Mouse (Mus musculus) embryonic facial prominence, embryonic 11.5 days (tissue): ENCODE measurements around the gene Dgkq. TPM values are rescaled to one million over a fixed set of nuclear protein-coding genes. Genes with fewer than 3 reads are reported as not detected.
A peak's percentile ranks its signal among the peaks of the same experiment; 100 is the strongest.

Experiments
- ATAC-seq: fragments of 200-750 bp; cut with Nextera tagmentation; replicated peaks from 2 replicates; pipeline ENCODE4 v1.8.0; 2017; ENCODE audit warnings: low read depth; ENCODE audit not compliant: insufficient number of reproducible peaks, low FRiP score, low TSS enrichment
- DNase-seq: peaks from one replicate; pipeline ENCODE4 v3.0.0-alpha.2; 2015; ENCODE audit warnings: low spot score
- H3K27ac ChIP-seq: fragments of 300-500 bp; sonication (generic); replicated peaks from 2 replicates; pipeline ENCODE4 v1.5.1; 2014; ENCODE audit warnings: mild to moderate bottlenecking, low read depth, low read length, control low read depth
- H3K27me3 ChIP-seq: fragments of 300-500 bp; sonication (generic); 2 replicates; pipeline ENCODE4 v1.6.1; 2014; ENCODE audit warnings: mild to moderate bottlenecking, low read length, moderate library complexity, mixed read lengths; ENCODE audit not compliant: control insufficient read depth, insufficient read depth
- H3K36me3 ChIP-seq: fragments of 300-500 bp; sonication (generic); replicated peaks from 2 replicates; pipeline ENCODE4 v1.6.1; 2014; ENCODE audit warnings: low read depth, mild to moderate bottlenecking, low read length, moderate library complexity, mixed read lengths; ENCODE audit not compliant: control insufficient read depth, insufficient read depth
- H3K4me1 ChIP-seq: fragments of 300-500 bp; sonication (generic); 2 replicates; pipeline ENCODE4 v1.6.1; 2014; ENCODE audit warnings: low read length, mixed read lengths; ENCODE audit not compliant: control insufficient read depth, insufficient read depth
- H3K4me2 ChIP-seq: fragments of 300-500 bp; sonication (generic); 2 replicates; pipeline ENCODE4 v1.6.1; 2014; ENCODE audit warnings: low read depth, mild to moderate bottlenecking, control low read depth, low read length, moderate library complexity
- H3K4me3 ChIP-seq: fragments of 300-500 bp; sonication (generic); 2 replicates; pipeline ENCODE4 v1.5.1; 2014; ENCODE audit warnings: low read depth, low read length, control low read depth
- H3K9ac ChIP-seq: fragments of 300-500 bp; sonication (generic); replicated peaks from 2 replicates; pipeline ENCODE4 v1.6.1; 2014; ENCODE audit warnings: mild to moderate bottlenecking, control low read depth, low read length
- H3K9me3 ChIP-seq: fragments of 300-500 bp; sonication (generic); replicated peaks from 2 replicates; pipeline ENCODE4 v1.6.1; 2016; ENCODE audit warnings: mild to moderate bottlenecking, low read length, inconsistent platforms, mixed read lengths; ENCODE audit not compliant: control insufficient read depth
- WGBS: fragments of 180-500 bp; shearing (Covaris S2); extraction: QIAGEN DNeasy Blood & Tissue Kit; methylation state at CpG from one replicate; pipeline ENCODE4 v1.1.7; 2014; 5-methylcytosine and 5-hydroxymethylcytosine counted together
- polyA plus RNA-seq: library from polyadenylated mRNA; unstranded; fragments of >200 nt; fragmentation: Nextera tagmentation; extraction: Ambion mirVana; gene quantifications from 2 replicates; pipeline ENCODE4 v1.2.1, GENCODE M21; 2014

The Dgkq gene
- polyA plus RNA-seq, 1 experiment from 2014 or later: 7.4 TPM

DNA sequence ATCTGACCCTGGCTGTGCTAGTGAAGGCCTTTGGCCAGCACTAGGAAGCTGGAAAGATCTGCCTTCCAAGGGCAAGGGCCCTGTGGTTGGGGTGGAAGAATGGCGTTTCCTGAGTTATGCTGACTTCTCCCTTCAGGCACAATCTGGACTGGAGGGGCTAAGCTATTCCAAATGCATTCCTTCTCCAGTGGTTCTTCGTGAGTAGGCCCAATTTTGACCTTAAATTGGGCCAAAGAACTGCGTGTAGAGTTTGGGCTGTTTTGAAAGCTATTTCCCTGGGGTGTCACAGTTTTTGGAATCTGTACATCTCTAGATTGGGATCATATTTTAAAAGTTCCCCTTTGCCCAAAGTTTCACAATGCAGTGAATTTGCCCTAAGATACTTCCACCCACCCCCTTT, 27.1 kb upstream of the Dgkq start:
- Histone ChIP-seq H3K9ac (no peak overlapping the region), H3K27ac (no peak overlapping the region), H3K36me3 (no peaks in the 10 kb centered on the region), H3K4me2 (no peak overlapping the region), H3K27me3 (no peaks in the 10 kb centered on the region; the same call in 1 of the 2 replicates), H3K4me1 (no peaks in the 10 kb centered on the region; the same call in none of the 2 replicates), H3K4me3 (no peak overlapping the region), H3K9me3 (no peaks in the 10 kb centered on the region)
- no peak for DNase-seq
- 61% methylated on average over 3 of the region's 3 CpGs for WGBS
- no peak for ATAC-seq

GRCm38 (mm10) chr5:108695861-108696260, 26.4 kb upstream of the Dgkq start:
- 89% methylated on average over 12 of the region's 12 CpGs for WGBS
- H3K4me2 ChIP-seq: no peak overlapping the region; the same call in 1 of the 2 replicates
- H3K9me3 ChIP-seq: no peaks in the 10 kb centered on the region
- no peak overlapping the region for H3K9ac ChIP-seq
- ATAC-seq: no peak
- no peak overlapping the region for H3K27ac ChIP-seq
- no peaks in the 10 kb centered on the region; the same call in 1 of the 2 replicates for H3K27me3 ChIP-seq
- no peak overlapping the region for H3K4me3 ChIP-seq
- no peaks in the 10 kb centered on the region for H3K36me3 ChIP-seq
- DNase-seq: no peak
- no peaks in the 10 kb centered on the region; the same call in none of the 2 replicates for H3K4me1 ChIP-seq

DNA sequence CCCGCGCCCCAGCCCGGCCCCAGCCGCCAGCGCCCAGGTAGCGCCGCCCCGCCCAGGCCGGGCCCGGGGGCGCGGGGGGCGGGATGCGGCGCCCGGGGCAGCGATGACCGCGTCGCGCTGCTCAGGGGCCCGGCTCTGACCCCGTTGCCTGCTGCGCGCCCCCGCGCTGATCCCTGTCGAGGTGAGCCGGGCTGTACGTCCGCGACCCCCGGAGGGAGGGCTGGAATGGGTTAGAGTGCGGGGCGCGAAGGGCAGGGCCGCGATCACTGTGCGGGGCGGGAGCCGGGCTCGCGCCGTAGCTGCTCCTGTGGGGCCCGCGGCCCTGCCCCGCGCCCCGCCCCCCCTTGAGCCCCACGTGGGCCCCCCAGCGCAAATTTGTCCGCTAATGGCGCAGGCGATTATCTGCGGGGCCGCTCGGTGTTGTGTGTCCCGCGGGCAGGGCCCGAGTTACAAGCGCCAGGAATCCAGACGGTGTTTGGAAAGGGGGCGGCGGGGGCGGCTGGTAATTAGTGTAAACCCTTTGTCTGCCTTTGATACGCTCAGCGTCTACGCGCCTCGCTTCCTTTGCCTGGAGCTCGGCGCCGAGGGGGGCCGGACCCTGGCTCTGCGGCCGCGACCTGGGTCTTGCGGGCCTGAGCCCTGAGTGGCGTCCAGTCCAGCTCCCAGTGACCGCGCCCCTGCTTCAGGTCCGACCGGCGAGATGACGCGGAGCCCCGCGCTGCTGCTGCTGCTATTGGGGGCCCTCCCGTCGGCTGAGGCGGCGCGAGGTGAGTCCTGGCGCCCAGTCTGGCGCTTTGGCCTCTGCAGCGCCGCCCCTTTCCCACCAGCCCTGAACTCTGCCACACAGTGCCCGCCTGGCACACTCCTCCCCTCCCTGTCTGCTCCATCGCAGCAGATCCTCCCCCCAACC, 25.1 kb upstream of the Dgkq start:
- DNase-seq: peak; percentile 51
- WGBS: under 1% methylated on average over 70 of the region's 99 CpGs
- no peaks in the 10 kb centered on the region for H3K9me3 ChIP-seq
- peak overlapping the region; percentile 91 for H3K4me3 ChIP-seq
- no peaks in the 10 kb centered on the region for H3K36me3 ChIP-seq
- H3K27ac ChIP-seq: peak overlapping the region; percentile 62
- H3K4me2 ChIP-seq: peak overlapping the region; percentile 75
- H3K4me1 ChIP-seq: no peaks in the 10 kb centered on the region; the same call in none of the 2 replicates
- ATAC-seq: peak; percentile 54
- H3K9ac ChIP-seq: peak overlapping the region; percentile 87
- no peaks in the 10 kb centered on the region; the same call in 1 of the 2 replicates for H3K27me3 ChIP-seq

DNA sequence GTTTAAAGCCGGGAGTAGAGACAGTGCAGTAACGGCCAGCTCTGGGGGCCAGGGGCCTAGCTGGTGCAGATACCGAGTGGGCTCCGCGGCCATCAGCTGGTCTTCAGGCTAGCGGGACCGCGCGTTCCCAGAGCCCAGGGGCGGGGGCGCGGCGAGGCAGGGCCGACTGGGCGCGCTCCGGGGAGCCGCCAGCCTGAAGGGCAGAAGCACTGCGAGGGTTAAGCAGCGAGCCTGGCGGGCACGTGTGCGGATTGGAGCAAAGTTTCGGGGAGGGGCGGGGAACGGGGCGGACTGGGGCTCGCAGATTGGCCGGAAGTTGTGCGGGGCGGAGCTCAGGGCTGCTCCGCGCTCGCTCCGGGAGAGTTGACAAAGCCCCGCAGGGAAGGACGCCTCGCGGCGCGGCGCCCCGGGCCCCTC, 24.4 kb upstream of the Dgkq start:
- H3K27ac ChIP-seq: peak overlapping the region; percentile 62
- H3K27me3 ChIP-seq: no peaks in the 10 kb centered on the region; the same call in 1 of the 2 replicates
- under 1% methylated on average over 22 of the region's 43 CpGs for WGBS
- DNase-seq: peak; percentile 96
- H3K36me3 ChIP-seq: no peaks in the 10 kb centered on the region
- H3K9ac ChIP-seq: peak overlapping the region; percentile 87
- ATAC-seq: peak; percentile 92
- H3K9me3 ChIP-seq: no peaks in the 10 kb centered on the region
- peak overlapping the region; percentile 75 for H3K4me2 ChIP-seq
- H3K4me1 ChIP-seq: no peaks in the 10 kb centered on the region; the same call in none of the 2 replicates
- H3K4me3 ChIP-seq: peak overlapping the region; percentile 91

- Histone ChIP-seq H3K4me2 (peak within 1 kb of the TSS; percentile 75), H3K4me3 (peak within 1 kb of the TSS; percentile 91), H3K27me3 (no peaks in the 10 kb centered on the region; the same call in 1 of the 2 replicates), H3K36me3 (no peaks in the 10 kb centered on the region), H3K27ac (no peak within 1 kb of the TSS), H3K9me3 (no peaks in the 10 kb centered on the region), H3K4me1 (no peaks in the 10 kb centered on the region; the same call in 1 of the 2 replicates), H3K9ac (peak within 1 kb of the TSS; percentile 18; the same call in 1 of the 2 replicates)
- peak; percentile 67 for DNase-seq
- no peak for ATAC-seq
- WGBS: 4% methylated on average over 17 of the region's 18 CpGs
These were observed 22.8 kb upstream of the Dgkq start, which contains the start of gene Fgfrl1 for GRCm38 (mm10) chr5:108692271-108692670. Gene Fgfrl1, plus strand, starts transcription at chr5:108692382.

GRCm38 (mm10) chr5:108691152-108691551, 21.7 kb upstream of the Dgkq start:
- no peaks in the 10 kb centered on the region for H3K36me3 ChIP-seq
- no peaks in the 10 kb centered on the region; the same call in 1 of the 2 replicates for H3K27me3 ChIP-seq
- WGBS: 72% methylated on average over 4 of the region's 4 CpGs
- no peaks in the 10 kb centered on the region for H3K9me3 ChIP-seq
- DNase-seq (no peak), ATAC-seq (no peak)
- no peak overlapping the region for H3K27ac ChIP-seq
- no peak overlapping the region for H3K9ac ChIP-seq
- H3K4me2 ChIP-seq: no peak overlapping the region
- H3K4me3 ChIP-seq: no peak overlapping the region
- no peaks in the 10 kb centered on the region for H3K4me1 ChIP-seq

DNA sequence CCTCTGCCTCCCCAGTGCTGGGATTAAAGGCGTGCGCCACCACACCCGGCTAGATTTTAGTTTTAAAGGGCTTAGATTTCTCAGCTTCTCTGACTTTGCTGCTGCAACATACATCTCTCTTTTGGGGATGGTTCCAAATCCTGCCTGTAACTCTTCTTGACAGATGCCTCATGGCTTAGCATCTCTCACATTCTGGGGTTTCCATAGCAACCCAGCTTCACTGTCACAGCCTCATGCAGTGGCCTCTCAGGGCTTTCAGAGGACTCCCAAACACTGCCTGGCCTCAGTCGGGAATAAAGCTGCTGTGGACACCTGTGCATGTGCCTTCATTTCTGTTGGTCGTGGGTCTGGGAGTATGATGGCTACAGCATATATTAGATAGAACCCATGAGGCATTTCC, 19.6 kb upstream of the Dgkq start:
- H3K36me3 ChIP-seq: no peaks in the 10 kb centered on the region
- H3K9ac ChIP-seq: no peak overlapping the region
- H3K4me1 ChIP-seq: no peaks in the 10 kb centered on the region
- no peak overlapping the region for H3K27ac ChIP-seq
- no peak for ATAC-seq
- no peak overlapping the region for H3K4me3 ChIP-seq
- no peak overlapping the region for H3K4me2 ChIP-seq
- no peak for DNase-seq
- H3K9me3 ChIP-seq: no peaks in the 10 kb centered on the region
- WGBS: 80% methylated on average over 5 of the region's 5 CpGs
- no peaks in the 10 kb centered on the region for H3K27me3 ChIP-seq

DNA sequence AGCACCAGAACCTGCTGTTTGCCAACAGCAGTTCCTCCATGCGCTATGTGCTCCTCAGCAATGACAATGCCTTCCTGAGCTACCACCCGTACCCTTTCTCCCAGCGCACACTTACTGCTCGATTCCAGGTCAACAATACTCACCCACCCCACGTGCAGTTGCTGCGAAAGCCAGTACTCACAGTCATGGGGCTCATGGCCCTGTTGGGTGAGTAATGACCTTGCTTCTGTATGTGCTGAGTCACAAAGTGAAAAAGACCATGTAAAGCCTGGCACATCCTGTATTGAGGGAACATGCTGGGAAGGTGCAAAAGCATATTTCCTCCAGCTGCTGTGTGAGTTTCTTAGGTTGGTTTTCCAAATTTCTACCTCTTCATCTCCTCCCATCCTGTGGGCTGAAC, 11.4 kb upstream of the Dgkq start:
- Histone ChIP-seq H3K4me1 (peaks cover 2% of the 10 kb centered on the region; the same call in 1 of the 2 replicates), H3K4me3 (no peak overlapping the region), H3K27me3 (no peaks in the 10 kb centered on the region), H3K9ac (no peak overlapping the region), H3K27ac (no peak overlapping the region), H3K9me3 (no peaks in the 10 kb centered on the region), H3K36me3 (no peaks in the 10 kb centered on the region), H3K4me2 (no peak overlapping the region)
- ATAC-seq (no peak), DNase-seq (no peak)
- 93% methylated on average over 6 of the region's 6 CpGs for WGBS
